Mouse (Mus musculus) ES-Bruce4 (cell line): Measurements from ENCODE around the gene Hist1h3a.

Source experiments
- CTCF ChIP-seq: IDR thresholded peaks from one replicate; pipeline ENCODE4 v1.8.1; 2011; ENCODE audit warnings: low read depth, low read length
- EP300 ChIP-seq: IDR thresholded peaks from 2 replicates; pipeline ENCODE4 v1.6.1; 2011; ENCODE audit warnings: low read depth, low read length; ENCODE audit not compliant: insufficient read depth
- POLR2A ChIP-seq: IDR thresholded peaks from one replicate; pipeline ENCODE4 v1.8.1; 2011; ENCODE audit warnings: low read length; ENCODE audit not compliant: insufficient read depth

GRCm38 (mm10) chr13:23740910-23741309 lies 21.3 kb downstream of the Hist1h3a start:
- TF ChIP-seq CTCF (no peak), POLR2A (no peak), EP300 (no peak)
